Mouse (Mus musculus): ENCODE results near the gene Plb1.

The Plb1 gene

DNA sequence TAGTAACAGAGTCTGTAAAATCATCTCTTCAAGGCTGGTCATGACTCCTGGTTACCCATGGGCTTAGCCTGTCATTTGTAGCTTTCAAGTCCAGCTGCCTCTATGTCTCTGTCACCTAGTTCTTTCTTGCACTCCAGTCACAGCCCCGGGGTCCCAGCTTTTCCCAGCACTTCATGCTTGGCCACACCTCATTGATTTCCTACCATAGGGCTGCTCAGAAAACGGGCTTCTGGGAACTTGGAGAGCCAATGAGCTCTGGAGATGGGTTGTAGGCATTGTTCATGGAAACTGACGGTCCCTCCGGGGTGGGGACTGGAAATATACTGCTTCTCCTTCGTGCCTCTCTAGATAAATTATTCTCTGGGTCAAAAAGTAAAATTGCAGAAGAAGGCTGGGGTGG lies 28.2 kb downstream of the Plb1 start:
- no peak for DNase-seq

DNA sequence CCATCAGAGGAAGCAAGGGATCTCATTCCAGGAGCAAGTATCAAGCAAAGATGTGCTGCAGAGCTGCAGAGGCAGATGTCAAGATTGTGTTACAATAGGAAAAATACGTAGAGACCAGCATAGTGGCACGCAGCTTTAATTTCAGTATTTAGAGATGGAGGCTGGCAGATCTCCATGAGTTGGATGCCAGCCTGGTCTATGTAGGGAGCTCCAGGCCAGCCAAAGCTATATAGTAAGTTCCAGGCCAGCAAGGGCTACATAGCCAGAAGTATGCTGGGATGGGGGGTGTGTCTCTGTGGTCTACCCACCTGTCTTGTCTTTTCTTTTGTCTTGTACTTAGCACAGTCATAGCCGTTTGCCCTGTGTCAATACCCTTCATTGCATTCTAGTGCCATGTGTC lies 28.7 kb downstream of the Plb1 start:
- DNase-seq: no peak

DNA sequence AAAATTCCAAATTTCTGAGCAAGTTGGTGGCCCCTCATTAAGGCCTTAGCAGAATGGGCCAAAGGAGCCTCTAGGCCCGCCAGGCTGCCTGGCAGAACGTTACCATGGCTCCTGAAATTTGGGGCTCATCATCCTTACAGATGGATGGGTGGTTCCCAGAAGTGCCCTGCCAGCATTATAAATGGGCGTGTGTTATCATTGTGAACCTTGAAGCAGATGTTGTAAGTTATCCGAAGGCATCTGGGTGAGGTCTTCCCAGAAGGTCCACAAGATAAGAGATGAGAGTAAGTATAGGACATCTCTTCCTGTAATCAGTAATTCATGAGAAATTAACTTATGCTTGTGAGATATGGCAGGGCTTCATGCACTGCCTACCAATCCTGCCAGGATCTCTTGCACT lies 30.0 kb downstream of the Plb1 start:
- DNase-seq: no peak

DNA sequence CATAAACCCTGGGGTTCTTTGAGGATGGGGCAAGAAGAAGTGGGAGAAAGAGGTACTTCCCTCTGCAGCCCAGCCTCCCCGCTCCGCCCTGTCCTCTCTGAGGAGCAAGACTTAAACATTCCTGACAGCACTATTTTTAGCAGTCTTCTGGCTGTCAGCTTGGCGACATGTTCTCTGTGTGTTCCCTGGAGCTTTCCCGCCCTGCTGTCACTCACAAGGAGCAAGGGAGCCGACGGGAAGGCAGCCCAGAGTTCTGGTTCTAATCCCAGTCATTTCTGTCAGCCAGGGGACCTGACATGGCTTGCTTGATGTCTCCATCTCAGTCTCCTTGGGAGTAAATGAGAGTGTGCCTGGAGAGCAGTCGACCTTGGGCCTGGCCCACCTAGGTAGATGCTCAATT lies 40.0 kb downstream of the Plb1 start:
- peak; percentile 29 to 35 for DNase-seq

DNA sequence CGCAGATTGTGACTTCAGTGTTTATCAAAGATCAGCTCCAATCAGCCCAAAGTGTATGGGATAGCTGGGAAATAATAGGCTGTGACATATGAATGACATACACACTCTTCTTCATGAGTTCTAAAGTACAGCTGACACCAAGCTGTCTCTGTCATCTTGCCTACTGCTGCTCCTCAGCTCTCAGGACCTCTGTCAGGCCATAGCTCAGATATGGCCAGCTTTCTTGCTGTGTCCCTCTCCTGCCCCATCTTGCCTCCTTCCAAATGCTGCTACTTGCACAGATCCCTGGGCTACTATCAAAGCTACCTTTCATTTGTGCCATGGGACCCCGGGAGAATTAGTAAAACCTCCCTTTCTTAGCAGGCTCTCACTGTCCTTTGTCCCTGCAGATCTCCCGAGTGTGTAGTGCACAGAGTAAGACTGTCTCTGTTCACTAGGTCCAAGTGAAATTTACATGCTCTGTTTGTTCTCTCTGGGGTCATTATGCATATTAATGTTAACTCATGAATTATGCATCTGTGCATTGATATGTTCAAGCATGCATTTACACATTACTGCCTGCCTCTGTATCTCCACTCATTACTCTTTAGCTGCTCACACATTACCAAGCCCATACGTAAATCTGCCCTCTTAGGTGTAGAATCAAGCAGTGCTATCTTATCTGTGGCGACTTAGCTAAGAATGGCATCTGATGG lies 45.6 kb downstream of the Plb1 start:
- no peak for DNase-seq

DNA sequence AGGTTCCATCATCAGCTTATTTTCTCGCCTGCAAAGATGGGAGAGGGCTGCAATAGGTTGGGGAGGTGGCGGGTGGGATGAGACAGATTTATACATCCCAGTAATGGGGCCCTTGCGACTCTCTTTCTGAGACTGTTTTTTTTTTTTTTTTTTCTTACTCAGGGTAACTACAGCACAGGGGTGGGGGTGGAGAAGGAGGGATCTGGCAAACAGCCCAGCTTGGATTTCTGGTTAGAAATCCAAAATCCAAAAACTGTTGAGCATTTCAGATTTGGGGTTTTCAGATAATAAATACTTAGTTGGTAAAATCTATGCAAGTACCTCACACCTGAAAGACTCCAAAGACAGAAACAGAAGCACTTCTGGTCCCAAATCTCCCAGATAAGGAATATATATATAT lies 47.6 kb downstream of the Plb1 start:
- DNase-seq: no peak

DNA sequence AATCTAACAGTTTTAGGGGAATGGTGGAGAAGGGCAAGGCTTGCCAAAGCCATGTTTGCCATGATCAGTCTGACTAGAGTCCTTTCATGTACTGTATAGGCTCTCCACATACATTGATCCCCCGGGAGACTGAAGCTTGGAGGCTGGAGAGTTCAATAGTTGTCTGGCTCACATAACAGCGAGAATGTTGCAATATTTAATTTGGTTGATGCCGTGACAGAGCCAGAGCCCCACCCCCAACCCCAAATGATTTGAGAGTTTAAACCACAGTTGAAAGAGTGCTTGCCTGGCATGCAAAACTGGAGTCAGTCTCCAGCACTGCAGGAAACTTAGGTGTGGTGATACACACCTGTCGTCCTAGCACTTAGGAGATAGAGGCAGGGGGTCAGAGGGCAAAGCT lies 49.8 kb downstream of the Plb1 start:
- DNase-seq: peak; percentile 18 to 41

DNA sequence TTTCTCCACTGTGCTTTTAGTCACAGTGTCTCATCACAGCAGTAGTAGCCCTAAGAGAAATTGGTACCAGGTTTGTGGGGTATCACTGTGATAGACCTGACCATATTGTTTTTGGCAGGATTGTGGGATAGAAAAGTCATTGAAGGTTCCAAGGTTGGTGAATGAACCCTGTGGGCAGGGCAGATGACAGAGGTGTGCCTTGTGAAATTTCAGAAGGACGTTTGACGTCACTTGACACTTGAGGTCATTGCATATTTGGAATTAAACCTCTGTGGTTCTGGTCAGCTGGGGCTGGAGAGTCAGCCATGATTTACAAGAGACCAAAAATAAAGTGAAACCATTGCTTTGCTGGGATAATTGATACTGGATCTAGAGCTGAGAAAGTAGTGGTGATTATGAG lies 50.9 kb downstream of the Plb1 start:
- no peak for DNase-seq

DNA sequence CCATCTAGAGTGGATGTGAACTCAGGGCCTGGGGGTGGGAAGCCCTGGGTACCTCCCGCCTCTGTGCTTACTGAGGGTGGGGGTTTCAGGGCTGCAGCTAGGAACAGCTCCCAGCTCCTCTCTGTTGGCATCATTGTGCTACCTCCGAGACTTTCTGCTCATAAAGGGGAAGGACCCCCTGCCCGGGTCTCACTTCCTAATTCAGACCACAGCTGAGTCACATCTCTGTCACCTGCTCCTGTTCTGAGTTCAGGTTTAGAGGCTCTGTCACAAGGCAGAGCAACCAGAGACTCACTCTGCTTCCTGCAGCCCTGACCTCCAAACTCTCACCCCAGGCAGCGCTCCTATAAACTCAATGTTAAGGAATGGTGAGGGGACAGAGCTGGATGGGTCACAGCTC lies 53.8 kb downstream of the Plb1 start:
- DNase-seq: no peak

DNA sequence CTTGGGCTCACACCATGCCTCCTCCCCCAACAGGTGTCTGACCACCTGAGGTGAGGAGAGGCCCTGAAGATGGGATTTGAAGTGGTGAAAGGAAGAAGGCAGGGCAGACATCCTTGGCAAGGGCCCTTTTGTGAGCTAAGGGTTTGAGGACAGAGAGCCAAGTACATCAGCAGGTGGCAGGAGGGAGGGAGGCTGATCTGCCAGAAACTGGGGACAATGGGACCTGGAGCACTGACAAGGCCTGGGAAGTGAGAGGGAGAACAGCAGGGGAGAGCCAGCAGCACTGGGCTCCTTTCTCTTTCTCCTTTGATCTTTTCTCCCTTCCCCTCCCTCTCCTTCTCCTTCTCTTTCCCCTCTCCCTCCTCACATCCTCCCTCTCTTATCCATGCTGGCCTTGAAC lies 55.5 kb downstream of the Plb1 start:
- DNase-seq: peak in 1 of 2 experiments; percentile 16

DNA sequence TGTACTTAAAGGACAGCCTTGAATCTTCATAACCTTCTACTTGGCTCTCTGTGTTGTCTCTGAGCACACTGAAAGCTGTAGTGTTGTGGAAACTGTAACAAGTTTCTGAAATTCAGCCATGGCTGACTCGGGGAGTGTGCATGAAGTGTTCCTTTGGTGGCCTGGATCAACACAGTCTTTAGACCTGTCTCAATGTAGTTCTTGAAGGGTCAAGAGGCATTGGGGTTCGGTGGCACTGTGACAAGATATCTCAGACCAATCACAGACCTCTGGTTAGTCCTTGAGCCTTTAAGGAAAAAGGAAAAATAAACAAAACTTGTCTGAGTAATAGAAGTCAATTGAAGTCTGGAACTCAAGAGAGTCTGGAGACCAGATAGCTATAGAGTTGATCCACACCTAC lies 58.8 kb downstream of the Plb1 start:
- DNase-seq: peak; percentile 62 to 63

DNA sequence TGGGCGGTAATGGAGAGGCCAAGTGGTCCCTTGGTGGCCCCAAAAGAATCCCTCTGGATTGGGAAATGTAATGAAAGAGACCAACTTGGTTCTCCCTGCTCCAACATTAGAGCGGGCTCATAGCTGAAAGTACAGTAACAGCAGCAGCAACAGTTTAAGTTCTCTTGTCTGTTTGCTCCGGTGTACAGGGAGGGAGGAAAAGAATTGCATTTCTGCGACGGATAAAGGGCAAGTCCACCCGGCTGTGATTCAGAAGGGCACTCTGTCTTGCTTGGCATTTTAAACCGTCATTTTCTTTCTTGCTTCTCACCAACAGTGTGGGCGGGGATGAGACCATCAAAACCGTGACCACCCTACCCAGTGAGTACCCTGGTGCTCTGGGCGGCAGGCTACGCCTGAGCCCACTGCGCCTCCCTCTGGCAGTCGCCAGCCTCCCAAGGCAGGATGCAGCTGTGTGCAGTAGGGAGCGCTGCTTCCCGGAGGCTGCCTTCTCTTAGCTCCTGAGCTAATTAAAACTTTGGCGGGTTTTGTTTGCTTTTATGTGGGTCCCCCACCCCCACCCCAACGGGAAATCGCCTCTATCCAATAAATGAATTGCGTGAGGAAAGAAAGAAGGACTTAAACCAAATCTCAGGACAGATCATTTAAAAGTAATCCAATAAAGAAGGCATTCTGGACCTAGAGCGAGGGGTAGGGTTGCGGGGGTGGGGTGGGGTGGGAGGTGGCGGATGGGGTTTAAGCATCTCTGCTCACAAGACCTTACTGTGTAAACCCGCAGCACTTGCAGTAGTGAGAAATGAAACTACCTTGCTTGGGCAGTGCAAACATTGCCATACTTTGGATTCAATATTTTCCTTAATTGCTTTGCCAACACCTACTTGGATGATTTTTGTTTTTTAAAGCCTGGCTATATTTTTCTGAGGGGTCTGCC lies 70.7 kb downstream of the Plb1 start:
- DNase-seq: peak; percentile 53 to 73

DNA sequence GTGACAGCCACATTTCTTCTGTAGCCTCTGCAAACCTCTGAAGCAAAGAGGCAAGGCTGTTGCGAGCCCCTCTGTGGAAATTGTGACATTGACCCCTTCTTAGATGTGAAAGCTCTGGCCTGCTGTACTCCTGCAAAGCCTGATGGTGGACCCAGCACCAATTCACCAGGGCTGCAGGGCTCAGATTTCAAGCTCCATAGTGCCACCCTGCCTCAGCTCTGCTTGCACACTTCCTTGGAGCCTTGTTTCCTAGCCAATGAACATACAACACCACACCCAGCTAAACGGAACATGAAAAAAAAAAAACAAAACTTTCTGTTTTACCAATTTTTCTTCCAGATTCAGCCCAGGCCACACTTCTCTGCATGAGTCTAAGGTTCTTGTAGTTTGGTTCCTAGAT lies 74.6 kb downstream of the Plb1 start:
- DNase-seq: no peak

DNA sequence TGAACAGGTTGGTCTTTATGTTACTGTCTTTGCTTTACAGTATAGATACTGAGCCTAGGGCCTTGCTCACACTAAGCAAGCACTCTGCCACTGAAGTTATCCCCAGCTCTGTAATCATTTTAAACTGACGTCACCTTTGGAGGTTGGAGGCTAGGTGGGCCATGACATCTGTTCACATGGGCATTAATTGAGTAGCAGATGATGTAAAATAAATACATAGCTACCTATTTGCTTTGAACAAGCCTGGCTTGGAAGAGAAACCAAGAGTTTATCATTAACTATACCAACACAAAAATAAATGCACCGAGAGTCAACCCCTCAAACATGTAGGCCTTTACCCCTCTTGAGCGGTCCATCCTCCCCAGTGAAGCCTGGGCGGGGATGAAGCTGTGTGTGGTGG lies 76.1 kb downstream of the Plb1 start:
- DNase-seq: no peak

DNA sequence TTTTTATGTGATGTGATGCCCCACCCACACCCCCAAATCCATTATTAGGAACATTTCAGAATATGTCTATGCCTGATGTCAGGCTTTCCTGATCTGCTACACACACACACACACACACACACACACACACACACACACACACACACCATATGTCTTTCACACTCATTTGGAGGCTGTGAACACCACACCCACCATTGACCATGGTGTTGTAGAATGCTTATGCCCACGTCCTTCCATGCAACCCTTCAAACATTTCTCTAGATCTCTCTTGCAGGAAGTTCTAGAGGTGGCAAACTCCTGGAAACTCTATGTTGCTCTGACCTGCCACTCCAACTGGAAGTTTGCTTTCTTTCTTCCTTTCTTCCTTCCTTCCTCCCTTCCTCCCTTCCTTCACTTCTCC lies 77.2 kb downstream of the Plb1 start:
- DNase-seq: no peak

DNA sequence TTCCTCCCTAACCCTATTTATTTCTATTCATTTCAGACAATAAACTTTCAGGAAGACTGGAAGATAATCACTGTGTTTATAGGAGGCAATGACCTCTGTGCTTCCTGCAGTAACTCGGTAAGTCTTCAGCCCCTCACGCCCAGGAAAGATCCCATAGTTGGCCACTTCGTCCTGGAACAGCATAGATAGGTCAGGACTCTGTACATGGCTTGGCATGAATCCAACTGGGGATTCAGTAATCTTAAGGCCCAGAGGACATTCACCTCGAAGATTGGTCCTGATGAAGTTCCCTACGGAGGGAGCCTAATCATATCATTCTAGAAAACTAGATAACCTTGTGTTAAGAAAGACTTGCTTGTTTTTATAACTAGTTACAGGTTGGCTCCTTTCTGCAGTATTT lies 78.3 kb downstream of the Plb1 start:
- no peak for DNase-seq

DNA sequence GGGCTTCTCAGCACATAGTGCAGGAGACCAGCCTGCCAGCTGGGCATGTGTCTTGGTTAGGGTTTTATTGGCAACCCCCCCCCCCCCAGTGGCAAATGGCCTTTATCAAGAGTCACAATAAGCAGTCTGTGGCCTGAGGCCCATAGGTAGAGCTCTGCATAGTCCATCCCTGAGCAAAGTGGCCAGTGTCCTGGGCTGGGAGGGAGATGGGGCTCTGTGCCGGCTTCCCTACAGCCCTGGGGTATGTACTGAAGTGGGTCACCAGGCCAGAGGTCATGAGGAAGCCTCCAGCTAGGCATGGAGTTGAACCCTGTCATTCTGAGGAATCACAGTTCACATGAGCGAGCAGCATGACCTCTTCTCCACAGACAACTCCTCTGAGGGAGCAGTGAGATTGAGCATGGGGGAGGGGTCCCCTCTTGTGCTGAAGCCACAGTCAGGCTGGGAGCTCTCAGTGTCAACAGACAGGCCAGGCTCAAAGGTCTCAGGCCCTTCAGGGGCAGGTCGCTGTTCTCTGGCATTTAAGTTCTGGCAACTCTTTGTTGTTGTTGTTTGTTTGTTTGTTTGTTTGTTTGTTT lies 79.2 kb downstream of the Plb1 start:
- no peak for DNase-seq

DNA sequence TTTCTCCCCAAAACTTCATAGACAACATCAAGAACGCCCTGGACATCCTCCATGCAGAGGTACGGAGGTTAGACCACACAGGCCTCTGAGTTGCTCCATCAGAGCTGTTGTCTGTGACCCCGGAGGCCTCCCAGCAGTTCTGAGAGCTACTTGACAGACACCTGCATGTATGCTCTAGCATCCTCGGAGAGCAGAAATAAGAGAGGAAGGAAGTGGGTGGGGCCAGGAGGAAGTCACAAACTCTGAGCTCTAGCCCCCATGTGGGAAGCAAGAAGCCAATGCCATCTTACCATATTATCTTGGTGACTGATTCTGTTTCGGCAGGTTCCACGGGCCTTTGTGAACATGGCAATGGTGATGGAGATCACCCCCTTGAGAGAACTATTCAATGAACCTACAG lies 81.2 kb downstream of the Plb1 start:
- DNase-seq: no peak

DNA sequence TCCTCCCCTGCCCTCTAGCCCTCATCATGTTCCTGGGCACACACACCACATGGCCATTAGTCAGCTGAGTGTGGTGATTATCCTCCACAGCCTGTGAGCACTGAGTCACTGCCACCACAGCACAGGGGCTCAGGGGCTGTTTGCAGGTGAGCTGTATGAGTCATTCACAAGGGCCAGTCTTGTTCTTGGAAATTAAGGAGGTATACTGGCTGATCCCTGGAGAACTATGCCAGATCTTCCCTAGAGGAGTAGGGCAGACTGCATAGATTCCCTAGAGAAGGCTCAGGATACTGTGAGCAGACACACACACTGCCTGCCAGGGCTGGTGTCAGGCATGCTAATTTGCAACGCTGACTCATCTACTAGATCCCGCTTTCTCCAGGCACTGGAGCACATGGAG lies 82.2 kb downstream of the Plb1 start:
- no peak for DNase-seq

DNA sequence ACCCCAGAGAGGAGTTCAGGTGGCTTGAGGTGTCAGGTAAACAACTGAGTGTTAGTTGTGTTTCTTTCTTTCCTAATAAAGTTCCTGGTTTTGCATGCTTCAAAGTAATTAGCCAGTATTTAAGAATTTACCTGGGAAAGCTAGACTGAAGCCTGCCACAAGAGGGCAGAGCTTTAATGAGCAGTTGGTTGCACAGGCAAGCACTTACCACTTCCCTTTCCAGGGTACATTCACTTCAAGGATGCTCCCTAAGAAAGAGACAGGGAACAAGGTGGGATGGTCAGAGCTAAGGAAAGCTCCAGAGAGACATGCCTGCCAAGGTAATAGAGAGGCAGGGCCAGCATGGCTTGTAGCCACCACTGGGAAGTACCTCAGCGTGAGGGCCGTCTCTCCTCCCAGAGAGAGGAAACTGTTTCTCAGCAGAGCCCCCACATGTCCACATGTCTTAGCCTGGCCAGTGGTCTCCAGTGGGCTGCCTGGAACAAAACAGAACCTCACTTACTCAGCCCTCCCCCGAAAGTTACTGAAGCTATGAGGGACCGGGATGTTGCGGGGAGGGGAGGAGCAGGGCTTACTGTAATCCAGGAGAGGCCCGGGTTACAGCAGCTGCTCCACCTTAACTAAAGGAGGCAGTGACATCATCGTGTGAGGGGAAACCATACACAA lies 89.8 kb downstream of the Plb1 start:
- DNase-seq: peak; percentile 28 to 50

DNA sequence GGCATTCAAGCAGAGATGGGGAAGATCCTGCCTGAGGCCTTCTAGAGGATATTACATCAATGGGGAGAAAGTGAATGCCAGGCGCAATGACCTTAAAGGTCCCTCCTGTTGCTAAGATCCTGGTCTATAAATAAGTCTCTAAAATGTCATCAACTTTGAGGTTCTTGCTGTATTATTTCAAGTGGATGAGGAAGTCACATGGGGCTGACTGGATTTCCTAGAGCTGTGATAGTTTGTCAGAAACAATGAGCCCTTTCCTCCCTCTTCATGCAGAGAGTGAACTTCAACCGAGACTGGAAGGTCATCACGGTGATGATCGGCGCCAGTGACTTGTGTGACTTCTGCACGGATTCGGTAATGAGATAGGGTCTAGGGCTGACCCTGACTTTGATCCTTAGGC lies 95.6 kb downstream of the Plb1 start:
- no peak for DNase-seq

DNA sequence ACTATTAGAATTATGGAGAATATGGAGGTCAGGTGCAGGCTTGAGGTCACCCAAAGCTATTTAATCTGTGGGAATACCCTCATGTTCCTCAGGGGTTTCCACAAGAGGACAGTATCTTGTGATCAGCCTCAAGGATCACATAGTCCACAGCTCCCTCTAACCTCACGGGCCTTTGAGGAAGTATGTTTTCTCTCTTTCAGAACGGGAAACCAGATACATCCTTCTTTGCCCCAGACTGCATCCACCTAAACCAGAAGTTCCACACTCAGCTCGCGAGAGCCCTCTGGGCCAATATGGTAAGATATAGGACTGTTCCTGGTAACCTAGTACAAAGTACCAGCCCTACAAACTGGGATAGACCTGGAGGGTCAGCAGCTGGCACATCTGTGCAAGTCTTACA lies 100.1 kb downstream of the Plb1 start:
- no peak for DNase-seq

DNA sequence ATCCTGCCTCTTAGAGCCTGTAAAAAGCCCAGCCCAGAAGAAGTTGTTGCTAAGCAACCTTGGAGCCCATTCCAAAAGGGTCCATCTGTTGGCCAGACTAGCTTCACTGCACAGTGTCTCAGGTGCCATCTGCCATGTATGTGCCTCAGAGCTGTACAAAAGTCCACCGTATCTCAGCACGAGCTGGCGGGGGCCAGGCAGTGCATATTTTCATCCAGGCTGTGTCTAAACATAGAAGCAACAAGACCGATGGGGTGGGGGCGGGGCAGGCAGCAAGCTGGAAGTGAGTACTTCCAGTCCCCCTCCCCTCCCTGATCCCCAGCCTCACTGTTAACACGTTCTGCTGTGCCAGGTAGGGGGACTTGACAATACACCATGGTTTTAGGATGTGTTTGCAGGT lies 102.7 kb downstream of the Plb1 start:
- no peak for DNase-seq

DNA sequence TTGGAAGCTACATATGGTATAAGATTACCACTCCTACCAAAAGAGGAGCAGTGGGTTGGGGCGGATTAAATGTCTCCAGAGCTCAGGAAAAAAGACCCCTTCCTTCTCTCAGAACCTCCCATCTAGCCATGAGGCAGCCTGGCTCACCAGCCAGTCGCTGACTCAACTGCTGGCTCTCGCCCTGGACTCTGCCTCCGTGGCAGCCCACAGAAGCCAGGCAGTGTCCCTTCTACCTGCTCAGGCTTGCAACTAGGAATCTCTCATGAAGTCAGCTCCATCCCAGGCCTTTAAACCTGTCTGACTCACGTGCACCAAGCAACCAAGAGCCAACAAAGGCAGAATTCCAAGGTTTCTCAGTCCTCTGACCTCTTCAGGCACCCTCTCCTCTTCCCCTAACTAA lies 103.6 kb downstream of the Plb1 start:
- no peak for DNase-seq
